Comparison of ENCODE assay signal across 15 mouse cellular contexts in genomic region chr1:167969545-167969944, GRCm38 (mm10).
DNase-seq lines count a peak whose midpoint lies in the region; ATAC-seq and TF ChIP-seq lines count a peak whose summit lies in the region.
"Had no signal": no experiment of that assay in that cellular context is flagged by ENCODE, and none has a peak within 500 bp of the region (broad histone marks: within the 10 kb centered on the region; RNA-seq: fewer than 3 reads in every experiment).

No protein-coding gene starts in this region.

- no peak overlapping the region for H3K4me2 ChIP-seq in forebrain, embryonic 11.5 days (ENCODE audit: low read depth, low read length, severe bottlenecking)
- H3K4me2 ChIP-seq in forebrain, postnatal 0 days (ENCODE audit: low read depth), result no peak overlapping the region
- H3K4me2 ChIP-seq in midbrain, embryonic 11.5 days, result no peak overlapping the region
- H3K4me2 ChIP-seq in midbrain, postnatal 0 days (ENCODE audit: low read depth, low read length, poor library complexity, severe bottlenecking), result no peak overlapping the region
- H3K4me2 ChIP-seq in forebrain, embryonic 16.5 days (ENCODE audit: low read length), result no peak overlapping the region
- H3K4me2 ChIP-seq in lung, embryonic 16.5 days (ENCODE audit: low read depth, low read length), result no peak overlapping the region
- H3K4me2 ChIP-seq: heart, embryonic 13.5 days; limb, embryonic 15.5 days had no signal

- H3K4me3 ChIP-seq in forebrain, embryonic 11.5 days (ENCODE audit: low read depth, low read length), result no peak overlapping the region
- no peak overlapping the region for H3K4me3 ChIP-seq in forebrain, postnatal 0 days (ENCODE audit: low read depth, low read length)
- no peak overlapping the region for H3K4me3 ChIP-seq in midbrain, embryonic 11.5 days (ENCODE audit: low read depth, low read length)
- no peak overlapping the region for H3K4me3 ChIP-seq in midbrain, postnatal 0 days (ENCODE audit: low read depth, low read length)
- no peak overlapping the region for H3K4me3 ChIP-seq in forebrain, embryonic 16.5 days (replicated peaks; ENCODE audit: low read length)
- H3K4me3 ChIP-seq in lung, embryonic 16.5 days (ENCODE audit: low read length), result no peak overlapping the region
- H3K4me3 ChIP-seq: heart, embryonic 13.5 days; limb, embryonic 15.5 days had no signal

- H3K27me3 ChIP-seq in forebrain, embryonic 11.5 days (ENCODE audit: control insufficient read depth, insufficient read depth, low read length), result no peaks in the 10 kb centered on the region; the same call in 1 of the 2 replicates
- no peaks in the 10 kb centered on the region for H3K27me3 ChIP-seq in forebrain, postnatal 0 days (ENCODE audit: insufficient read depth, low read length)
- no peaks in the 10 kb centered on the region for H3K27me3 ChIP-seq in midbrain, embryonic 11.5 days (ENCODE audit: control insufficient read depth, insufficient read depth, low read length)
- no peaks in the 10 kb centered on the region for H3K27me3 ChIP-seq in midbrain, postnatal 0 days (ENCODE audit: insufficient read depth, low read length)
- H3K27me3 ChIP-seq in forebrain, embryonic 16.5 days (replicated peaks; ENCODE audit: control insufficient read depth, insufficient read depth, low read length), result 0 out of 2 replicates have a peak, but pooled peaks cover 2% of the 10 kb centered on the region
- H3K27me3 ChIP-seq in lung, embryonic 16.5 days (ENCODE audit: control insufficient read depth, insufficient read depth, low read depth, low read length), result no peaks in the 10 kb centered on the region
- H3K27me3 ChIP-seq: limb, embryonic 15.5 days had no signal

- H3K27ac ChIP-seq in forebrain, embryonic 11.5 days (ENCODE audit: low read depth, low read length), result no peak overlapping the region
- H3K27ac ChIP-seq in forebrain, postnatal 0 days (ENCODE audit: low read depth, low read length), result no peak overlapping the region
- H3K27ac ChIP-seq in midbrain, embryonic 11.5 days (ENCODE audit: low read depth, low read length), result no peak overlapping the region
- no peak overlapping the region for H3K27ac ChIP-seq in midbrain, postnatal 0 days (ENCODE audit: low read depth, low read length)
- no peak overlapping the region for H3K27ac ChIP-seq in forebrain, embryonic 16.5 days (ENCODE audit: low read length)
- H3K27ac ChIP-seq in lung, embryonic 16.5 days (ENCODE audit: low read length), result no peak overlapping the region; the same call in 1 of the 2 replicates
- H3K27ac ChIP-seq: heart, embryonic 13.5 days; limb, embryonic 15.5 days had no signal

- H3K4me1 ChIP-seq in forebrain, embryonic 11.5 days (replicated peaks; ENCODE audit: control insufficient read depth, insufficient read depth, low read length), result peaks cover 5% of the 10 kb centered on the region; the same call in 1 of the 2 replicates
- H3K4me1 ChIP-seq in forebrain, postnatal 0 days (ENCODE audit: insufficient read depth), result no peaks in the 10 kb centered on the region
- no peaks in the 10 kb centered on the region; the same call in 1 of the 2 replicates for H3K4me1 ChIP-seq in midbrain, embryonic 11.5 days (ENCODE audit: control insufficient read depth, insufficient read depth, low read length)
- H3K4me1 ChIP-seq in midbrain, postnatal 0 days (ENCODE audit: insufficient read depth, low read length), result no peaks in the 10 kb centered on the region
- H3K4me1 ChIP-seq in forebrain, embryonic 16.5 days (replicated peaks; ENCODE audit: control insufficient read depth, insufficient read depth, low read length), result no peaks in the 10 kb centered on the region
- no peaks in the 10 kb centered on the region for H3K4me1 ChIP-seq in lung, embryonic 16.5 days (replicated peaks; ENCODE audit: control insufficient read depth, insufficient read depth, low read length)
- H3K4me1 ChIP-seq: heart, embryonic 13.5 days; limb, embryonic 15.5 days had no signal

- peak; percentile 58 for DNase-seq in forebrain, embryonic 11.5 days (ENCODE audit: low spot score)
- DNase-seq in forebrain, postnatal 0 days, result no peak
- peak; percentile 83 for DNase-seq in midbrain, embryonic 11.5 days (ENCODE audit: low spot score, missing footprints)
- no peak for DNase-seq in midbrain, postnatal 0 days (ENCODE audit: low spot score)
- DNase-seq in cerebellum, postnatal 25 days, result no peak
- DNase-seq in frontal cortex, postnatal 10 days (ENCODE audit: low spot score in 2 of 2), result no peak
- DNase-seq: B cell, adult 2 months; kidney, postnatal 25 days; thymus, postnatal 4 days had no signal

- H3K36me3 ChIP-seq in forebrain, embryonic 11.5 days (ENCODE audit: control insufficient read depth, insufficient read depth, low read length), result no peaks in the 10 kb centered on the region
- no peaks in the 10 kb centered on the region for H3K36me3 ChIP-seq in forebrain, postnatal 0 days (ENCODE audit: insufficient read depth)
- no peaks in the 10 kb centered on the region for H3K36me3 ChIP-seq in midbrain, embryonic 11.5 days (ENCODE audit: control insufficient read depth, insufficient read depth, low read length)
- no peaks in the 10 kb centered on the region for H3K36me3 ChIP-seq in midbrain, postnatal 0 days (ENCODE audit: insufficient read depth, low read length)
- H3K36me3 ChIP-seq in forebrain, embryonic 16.5 days (ENCODE audit: control insufficient read depth, insufficient read depth), result no peaks in the 10 kb centered on the region
- no peaks in the 10 kb centered on the region for H3K36me3 ChIP-seq in lung, embryonic 16.5 days (ENCODE audit: control insufficient read depth, insufficient read depth, low read length)
- H3K36me3 ChIP-seq: G1E; heart, embryonic 13.5 days; limb, embryonic 15.5 days had no signal

- TF ChIP-seq CTCF in forebrain, postnatal 0 days (IDR thresholded peaks at IDR 0.05; ENCODE audit: low read depth), result no peak
- TF ChIP-seq CTCF in midbrain, postnatal 0 days (IDR thresholded peaks at IDR 0.05), result no peak

- peak; percentile 78; the same call in 1 of the 2 replicates for ATAC-seq in forebrain, embryonic 11.5 days (replicated peaks; ENCODE audit: low FRiP score)
- ATAC-seq in forebrain, postnatal 0 days, result no peak
- ATAC-seq in midbrain, embryonic 11.5 days (ENCODE audit: low FRiP score), result peak; percentile 79
- ATAC-seq in midbrain, postnatal 0 days (ENCODE audit: low FRiP score), result no peak
- peak; percentile 49; the same call in 1 of the 2 replicates for ATAC-seq in forebrain, embryonic 16.5 days
- ATAC-seq in lung, embryonic 16.5 days (ENCODE audit: low read depth), result peak; percentile 98
- ATAC-seq: intestine, embryonic 16.5 days had no signal

- 35% methylated on average over 3 of the region's 3 CpGs for WGBS in forebrain, embryonic 11.5 days
- 36% methylated on average over 3 of the region's 3 CpGs for WGBS in forebrain, postnatal 0 days
- 34% methylated on average over 3 of the region's 3 CpGs for WGBS in midbrain, embryonic 11.5 days
- 39% methylated on average over 3 of the region's 3 CpGs for WGBS in midbrain, postnatal 0 days
- WGBS in forebrain, embryonic 16.5 days, result 16% methylated on average over 3 of the region's 3 CpGs
- 47% methylated on average over 3 of the region's 3 CpGs for WGBS in lung, embryonic 16.5 days

- no peak overlapping the region for H3K9ac ChIP-seq in forebrain, embryonic 11.5 days (ENCODE audit: low read length)
- no peak overlapping the region for H3K9ac ChIP-seq in forebrain, postnatal 0 days
- no peak overlapping the region for H3K9ac ChIP-seq in midbrain, embryonic 11.5 days (ENCODE audit: low read length)
- H3K9ac ChIP-seq in midbrain, postnatal 0 days (replicated peaks; ENCODE audit: low read length, poor library complexity, severe bottlenecking), result no peak overlapping the region
- no peak overlapping the region for H3K9ac ChIP-seq in forebrain, embryonic 16.5 days (replicated peaks; ENCODE audit: low read depth, low read length)
- no peak overlapping the region for H3K9ac ChIP-seq in lung, embryonic 16.5 days (ENCODE audit: low read length)
- H3K9ac ChIP-seq: heart, embryonic 13.5 days; limb, embryonic 15.5 days had no signal

- H3K9me3 ChIP-seq in forebrain, embryonic 11.5 days (ENCODE audit: control insufficient read depth, low read length), result no peaks in the 10 kb centered on the region
- no peaks in the 10 kb centered on the region for H3K9me3 ChIP-seq in forebrain, postnatal 0 days (ENCODE audit: low read length)
- no peaks in the 10 kb centered on the region for H3K9me3 ChIP-seq in midbrain, embryonic 11.5 days (ENCODE audit: control insufficient read depth, low read length)
- no peaks in the 10 kb centered on the region for H3K9me3 ChIP-seq in midbrain, postnatal 0 days (ENCODE audit: low read length)
- H3K9me3 ChIP-seq in forebrain, embryonic 16.5 days (ENCODE audit: control insufficient read depth, low read length), result no peaks in the 10 kb centered on the region
- no peaks in the 10 kb centered on the region for H3K9me3 ChIP-seq in lung, embryonic 16.5 days (ENCODE audit: control insufficient read depth, low read length)
- H3K9me3 ChIP-seq: heart, embryonic 13.5 days; limb, embryonic 15.5 days had no signal

Comparison
In these comparisons a context has a peak if more than half of its experiments do, and no peak if none do; other contexts are left out.
1. ATAC-seq: peak in forebrain, embryonic 11.5 days (single experiment), midbrain, embryonic 11.5 days (single experiment), forebrain, embryonic 16.5 days (single experiment) and lung, embryonic 16.5 days (single experiment); none in forebrain, postnatal 0 days (single experiment) and midbrain, postnatal 0 days (single experiment).
2. DNase-seq: peak in forebrain, embryonic 11.5 days (single experiment) and midbrain, embryonic 11.5 days (single experiment); none in forebrain, postnatal 0 days (single experiment), midbrain, postnatal 0 days (single experiment), cerebellum, postnatal 25 days (0 of 2) and frontal cortex, postnatal 10 days (0 of 2).